Mouse (Mus musculus) A20 (cell line): ENCODE results near the gene Gne.

Experiments used
- DNase-seq: peaks from one replicate; pipeline ENCODE4 v3.0.0-alpha.2; 2011; ENCODE audit warnings: low read depth, low spot score

Gne gene

DNA sequence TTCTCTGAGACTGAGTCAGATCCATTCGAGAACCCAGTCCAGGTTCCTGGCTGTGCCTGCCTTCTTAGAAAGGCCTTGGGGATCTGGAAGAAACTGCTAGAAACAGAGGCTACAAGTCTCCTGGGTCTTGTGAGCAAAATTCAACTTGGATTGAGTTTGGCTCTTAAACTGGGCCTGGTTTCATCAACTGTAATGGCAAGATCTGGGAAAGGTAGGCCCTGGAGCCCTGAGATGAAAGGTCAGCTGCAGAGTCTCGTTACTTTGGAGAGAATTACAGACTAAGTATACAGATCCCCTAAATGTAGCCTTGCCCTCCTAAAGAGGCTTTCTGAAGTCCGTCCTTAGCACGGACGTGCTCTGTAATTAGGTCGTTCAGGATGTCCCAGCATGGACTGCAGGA, 58.4 kb downstream of the Gne start:
- no peak for DNase-seq

- DNase-seq, result no peak
Observed at GRCm38 (mm10) chr4:44024241-44024640, 59.7 kb downstream of the Gne start.

GRCm38 (mm10) chr4:44023681-44024080, 60.3 kb downstream of the Gne start:
- no peak for DNase-seq

GRCm38 (mm10) chr4:44022766-44023165, 61.2 kb downstream of the Gne start:
- DNase-seq, result no peak

DNA sequence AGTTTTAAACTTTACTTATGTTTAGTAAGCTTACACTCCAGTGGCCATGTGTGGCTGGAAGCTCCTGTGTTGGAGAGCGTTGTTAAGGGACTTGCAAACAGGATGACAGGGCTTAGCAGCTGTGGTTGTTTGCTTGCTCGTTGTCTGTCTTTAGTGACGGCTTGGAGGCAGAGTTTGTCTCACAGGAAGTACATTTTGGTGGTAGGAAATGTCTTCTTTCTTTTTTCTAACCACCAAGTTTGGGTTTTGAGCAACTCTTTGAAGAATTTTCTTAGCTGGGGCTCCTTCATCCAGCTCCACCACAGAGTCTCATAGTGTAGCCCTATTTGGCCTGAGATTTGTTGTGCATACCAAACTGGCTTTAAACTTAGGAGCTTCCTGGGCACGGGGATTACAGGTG, 61.7 kb downstream of the Gne start:
- no peak for DNase-seq

DNA sequence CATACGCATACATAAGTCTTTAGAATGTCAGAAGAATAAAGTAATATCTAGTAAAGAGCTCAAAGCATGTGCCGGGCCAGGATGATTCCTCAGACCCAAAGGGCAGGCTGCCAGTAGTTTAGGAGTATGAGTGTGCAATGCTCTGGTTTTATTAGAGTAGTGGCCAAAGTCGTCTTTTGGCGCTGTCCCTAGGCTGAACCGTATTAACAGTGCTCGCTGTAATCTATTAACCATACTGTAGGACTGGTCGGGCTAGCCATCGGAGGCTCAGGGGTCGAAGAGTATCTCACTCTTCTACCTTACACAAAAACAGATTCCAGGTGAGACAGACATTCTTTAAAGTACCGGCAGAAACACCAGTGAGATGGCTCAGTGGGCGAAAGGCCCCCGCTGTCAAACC, 67.2 kb downstream of the Gne start:
- no peak for DNase-seq

DNA sequence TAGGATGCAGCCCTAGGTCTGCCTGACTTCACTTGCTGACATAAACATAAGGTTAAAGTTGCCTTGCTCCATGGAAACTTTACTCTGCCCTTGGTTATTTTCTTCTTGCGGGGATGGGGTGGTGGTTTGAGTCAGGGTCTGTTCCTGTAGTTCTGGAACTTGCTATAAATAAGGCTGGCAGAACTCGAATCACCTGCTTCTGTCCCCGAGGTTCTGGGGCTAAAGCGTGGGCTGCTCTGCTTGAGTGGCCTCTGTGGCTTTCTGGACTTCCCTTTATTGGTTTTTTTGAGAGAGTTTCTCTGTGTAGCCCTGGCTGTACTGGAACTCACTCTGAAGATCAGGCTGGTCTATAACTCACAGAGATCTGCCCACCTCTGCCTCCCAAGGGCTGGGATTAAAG, 67.9 kb downstream of the Gne start:
- peak; percentile 58 for DNase-seq

DNA sequence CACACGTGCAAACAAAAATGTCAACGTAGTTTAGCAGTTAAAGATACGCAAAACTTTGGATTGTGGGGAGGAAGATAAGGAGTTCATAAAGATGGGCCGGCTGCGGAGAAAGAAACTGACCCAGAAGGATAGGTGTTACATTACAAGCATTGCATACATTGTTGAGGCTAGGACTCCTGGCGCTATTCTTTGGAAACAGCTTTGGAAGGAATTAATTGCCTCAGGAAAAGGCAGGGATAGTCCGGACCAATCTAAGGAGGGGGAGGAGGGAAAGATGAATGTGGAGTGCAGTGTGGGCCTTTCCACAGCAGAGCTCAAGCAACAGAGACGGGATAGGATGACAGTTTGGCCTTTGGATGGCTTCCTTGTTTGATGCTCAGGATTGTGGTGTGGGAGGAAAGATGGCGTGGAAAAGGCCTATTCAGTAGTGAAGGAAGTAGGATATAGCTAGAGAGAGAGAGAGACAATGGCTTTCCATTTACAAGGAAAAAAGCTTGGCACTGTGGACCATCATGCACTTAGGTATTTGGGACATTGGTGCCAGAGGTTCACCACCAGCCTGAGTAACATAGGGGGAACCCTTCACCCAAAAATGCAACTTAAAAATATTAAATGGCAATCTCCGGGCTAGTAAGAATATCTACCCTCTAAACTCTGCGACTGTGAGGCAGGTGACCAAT, 70.4 kb downstream of the Gne start:
- no peak for DNase-seq

- peak; percentile 95 for DNase-seq
Observed at GRCm38 (mm10) chr4:44012376-44013367, 71.3 kb downstream of the Gne start.

- no peak for DNase-seq
Observed at GRCm38 (mm10) chr4:44011799-44012198, 72.2 kb downstream of the Gne start.

DNA sequence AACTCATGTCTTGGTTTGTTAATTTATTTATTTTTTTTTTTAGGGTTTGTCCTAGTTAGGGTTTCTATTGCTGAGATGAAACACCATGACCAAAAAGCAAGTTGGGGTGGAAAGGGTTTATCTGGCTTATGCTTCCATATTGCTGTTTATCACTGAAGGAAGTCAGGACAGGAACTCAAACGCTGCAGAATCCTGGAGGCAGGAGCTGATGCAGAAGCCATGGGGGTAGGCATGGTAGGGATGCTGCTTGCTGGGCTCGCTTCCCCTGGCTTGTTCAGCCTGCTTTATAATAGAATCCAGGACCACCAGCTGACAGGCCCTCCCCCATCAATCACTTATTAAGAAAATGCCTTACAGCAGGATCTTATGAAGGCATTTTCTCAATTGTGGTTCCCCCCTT, 73.1 kb downstream of the Gne start:
- no peak for DNase-seq

- DNase-seq, result peak; percentile 16
Observed at GRCm38 (mm10) chr4:44010176-44010575, 73.8 kb downstream of the Gne start.

DNA sequence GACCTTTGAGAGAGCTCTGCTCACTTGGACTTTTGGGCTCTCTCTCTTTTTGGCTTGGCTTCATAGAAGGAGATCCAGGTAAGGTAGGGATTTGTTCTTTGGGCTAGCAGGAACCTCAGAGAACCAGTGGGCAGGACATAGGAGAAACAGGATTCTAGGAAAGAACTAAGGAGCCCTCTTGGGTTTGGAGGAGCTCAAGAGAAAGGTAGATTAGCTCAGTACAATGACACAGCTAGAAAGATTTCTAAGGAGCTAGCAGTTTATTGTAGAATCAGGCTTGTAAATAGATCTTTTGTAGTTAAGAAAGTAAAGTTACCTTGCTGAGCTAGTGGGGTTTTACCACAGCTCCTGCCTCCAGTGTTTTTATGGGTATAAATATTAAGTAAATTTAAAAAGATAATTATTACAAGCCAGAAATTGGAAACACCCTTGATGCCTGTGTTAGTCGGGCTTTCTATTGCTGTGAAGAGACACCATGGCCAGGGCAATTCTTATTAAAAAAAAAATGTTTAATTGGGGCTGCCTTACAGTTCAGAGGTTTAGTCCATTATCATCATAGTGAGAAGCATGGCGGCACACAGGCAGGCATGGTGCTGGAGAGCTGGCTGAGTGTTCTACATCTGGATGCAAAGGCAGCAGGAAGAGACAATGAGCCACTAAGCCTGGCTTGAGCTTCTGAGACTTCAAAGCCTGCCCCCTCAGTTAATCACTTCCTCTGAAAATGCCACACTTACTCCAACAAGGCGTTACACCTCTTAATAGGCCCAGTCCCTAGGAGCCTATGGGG, 79.2 kb downstream of the Gne start:
- no peak for DNase-seq

- DNase-seq, result no peak
Observed at GRCm38 (mm10) chr4:44004126-44004525, 79.9 kb downstream of the Gne start, which contains the start of gene Clta. TSS of gene Clta (plus strand) at chr4:44004452.

DNA sequence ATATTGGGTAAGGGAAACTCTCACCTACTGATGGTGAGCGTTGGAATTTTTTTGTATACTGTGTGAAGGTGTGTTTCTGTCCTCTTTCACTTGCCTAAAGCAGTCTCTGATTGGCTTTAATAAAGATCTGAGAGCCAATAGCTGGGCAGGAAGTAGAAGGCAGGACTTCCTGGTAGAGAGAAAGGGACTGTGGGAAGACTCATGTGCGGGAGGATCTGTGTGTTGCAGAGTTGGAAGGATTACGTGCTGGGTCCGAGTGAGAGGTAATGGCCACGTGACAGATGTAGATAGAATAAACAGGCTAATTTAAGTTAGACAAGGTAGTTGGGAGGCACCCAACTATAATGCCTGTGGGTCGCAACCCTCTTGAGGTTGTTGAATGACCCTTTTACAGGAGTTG, 80.4 kb downstream of the Gne start:
- DNase-seq, result no peak

- DNase-seq, result no peak
Observed at GRCm38 (mm10) chr4:43994342-43994741, 89.6 kb downstream of the Gne start.

DNA sequence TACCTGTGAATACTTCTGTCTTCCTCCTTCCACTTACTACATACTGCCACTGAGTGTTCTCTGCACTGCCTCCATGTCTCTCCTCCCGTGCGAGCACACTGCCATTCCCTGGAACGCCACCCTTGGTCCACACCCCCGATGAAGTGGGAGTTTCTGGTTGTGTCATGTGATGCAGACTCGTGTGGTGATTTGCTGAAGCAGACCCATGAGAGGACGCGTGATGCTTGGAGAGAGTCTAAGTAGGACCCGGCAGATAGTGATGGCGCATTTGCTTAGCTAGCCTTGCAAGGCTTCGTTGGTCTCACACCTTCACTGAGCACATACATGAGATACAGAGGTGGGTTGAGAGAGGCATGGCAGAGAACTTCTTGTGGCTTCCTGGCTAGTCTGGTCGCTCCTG, 90.9 kb downstream of the Gne start:
- no peak for DNase-seq

DNA sequence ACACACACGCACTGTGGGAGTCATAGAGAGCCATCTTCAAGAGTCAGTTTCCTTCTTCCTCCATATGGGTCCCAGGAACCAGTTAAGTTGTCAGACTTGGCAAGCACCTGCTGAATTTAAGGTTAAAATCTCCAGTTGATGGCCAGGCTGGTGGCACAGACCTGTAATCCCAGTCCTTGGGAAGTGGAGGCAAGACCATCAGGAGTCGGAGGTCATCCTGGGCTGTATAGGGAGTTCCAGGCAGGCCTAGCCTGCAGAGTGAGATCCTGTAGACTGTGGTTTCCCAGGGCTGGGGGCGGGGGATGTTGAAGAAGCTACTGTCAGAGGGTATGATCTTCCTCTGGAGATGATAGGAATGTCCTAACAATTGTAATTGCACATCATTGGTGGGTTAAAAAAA, 95.0 kb downstream of the Gne start:
- DNase-seq, result no peak

GRCm38 (mm10) chr4:43984326-43984725, 99.7 kb downstream of the Gne start:
- DNase-seq, result no peak
